Mouse (Mus musculus) kidney, adult 2 months (tissue): ENCODE measurements around the gene Map4k4. TPM values are rescaled to one million over a fixed set of nuclear protein-coding genes. Genes with fewer than 3 reads are reported as not detected.

Experiments
- DNase-seq: peaks from one replicate; pipeline ENCODE4 v3.0.0; 2021
- H3K27ac ChIP-seq: fragments of 200-500 bp; 2 replicates; pipeline ENCODE4 v1.5.1; 2012; ENCODE audit warnings: low read depth, low read length, control low read depth, inconsistent platforms; ENCODE audit not compliant: insufficient read depth
- H3K27me3 ChIP-seq: fragments of 200-500 bp; replicated peaks from 2 replicates; pipeline ENCODE4 v1.6.1; 2012; ENCODE audit warnings: mild to moderate bottlenecking, moderate library complexity, low read length, inconsistent platforms; ENCODE audit not compliant: control insufficient read depth, insufficient read depth
- H3K36me3 ChIP-seq: fragments of 200-500 bp; 2 replicates; pipeline ENCODE4 v1.6.1; 2012; ENCODE audit warnings: mild to moderate bottlenecking, moderate library complexity, low read length, inconsistent platforms; ENCODE audit not compliant: control insufficient read depth, insufficient read depth
- H3K4me1 ChIP-seq: fragments of 200-500 bp; 2 replicates; pipeline ENCODE4 v1.6.1; 2011; ENCODE audit warnings: low read length; ENCODE audit not compliant: control insufficient read depth, insufficient read depth
- H3K4me3 ChIP-seq: fragments of 200-500 bp; 2 replicates; pipeline ENCODE4 v1.5.1; 2011; ENCODE audit warnings: mild to moderate bottlenecking, low read depth, low read length, control low read depth; ENCODE audit not compliant: insufficient read depth
- CTCF ChIP-seq: fragments of 200-500 bp; conservative IDR thresholded peaks from 2 replicates; pipeline ENCODE4 v1.5.1; 2011; ENCODE audit warnings: low read depth, mild to moderate bottlenecking, control low read depth, low read length, moderate library complexity, mixed read lengths; ENCODE audit not compliant: insufficient read depth, insufficient read length
- POLR2A ChIP-seq: fragments of 200-500 bp; IDR thresholded peaks from one replicate; pipeline ENCODE4 v1.6.1; 2011; ENCODE audit warnings: low read depth, low read length, control low read depth
- WGBS: fragments of 180-500 bp; shearing (Covaris S2); methylation state at CpG from one replicate; pipeline ENCODE4 v1.1.7; 2018; 5-methylcytosine and 5-hydroxymethylcytosine counted together
- polyA plus RNA-seq: library from polyadenylated mRNA; depleted of rRNA; stranded (reverse); fragments of >200 nt; gene quantifications from 2 replicates; pipeline ENCODE4 v1.2.3, GENCODE M21; 2012; rRNA removed

Map4k4 gene
- polyA plus RNA-seq = 28.3 and 29.2 TPM in 2 replicates

DNA sequence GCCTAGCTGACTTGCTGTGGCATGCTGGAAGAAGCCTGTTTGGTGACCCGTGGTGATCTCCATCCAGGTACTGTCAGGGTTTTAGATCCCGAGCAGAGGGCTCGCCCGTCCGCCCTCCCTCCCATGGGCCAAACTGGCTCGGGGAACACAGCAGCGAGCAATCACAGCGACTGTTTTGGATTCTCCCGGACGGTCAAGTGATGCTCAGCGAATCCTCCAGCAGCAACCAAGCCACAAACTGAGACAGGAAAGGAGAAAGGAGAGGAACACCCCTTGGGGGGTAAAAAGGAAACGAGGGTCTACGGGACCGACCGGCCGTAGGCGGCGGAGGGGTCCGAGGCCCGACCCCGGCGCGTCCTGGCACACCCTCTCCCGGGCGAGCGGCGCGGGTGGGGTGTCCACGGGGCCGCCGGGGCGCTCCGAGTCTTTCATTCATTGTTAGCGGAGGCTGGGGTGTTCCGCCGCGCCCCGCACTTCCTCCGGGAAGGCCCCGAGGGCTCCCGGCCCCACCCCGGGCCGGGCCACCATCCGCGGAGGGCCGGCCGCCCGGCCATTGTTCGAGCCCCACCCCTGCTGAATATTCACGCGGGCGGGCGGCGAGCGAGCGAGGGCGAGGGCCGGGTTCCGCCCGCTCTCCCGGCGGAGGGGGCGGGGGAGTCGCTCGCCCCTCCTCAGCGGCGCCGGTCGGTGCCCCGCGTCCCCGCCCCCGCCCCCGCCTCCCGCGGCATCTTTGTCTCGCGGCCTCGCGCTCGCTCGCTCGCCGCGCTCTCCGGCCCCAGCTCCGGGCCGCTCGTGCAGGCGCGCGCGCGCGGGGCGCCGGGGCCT is at the start of gene Map4k4:
Gene Map4k4 (plus strand): TSS at position 733 of the 825 bp plus-strand sequence.
- WGBS = 4% methylated on average over 94 of the region's 97 CpGs
- Histone ChIP-seq H3K36me3 (no peaks in the 10 kb centered on the region), H3K27ac (peak within 1 kb of the TSS; percentile 71), H3K4me1 (no peaks in the 10 kb centered on the region), H3K4me3 (peak within 1 kb of the TSS; percentile 68), H3K27me3 (no peaks in the 10 kb centered on the region)
- DNase-seq = peak; percentile 91
- TF ChIP-seq CTCF (no peak), POLR2A (no peak)

DNA sequence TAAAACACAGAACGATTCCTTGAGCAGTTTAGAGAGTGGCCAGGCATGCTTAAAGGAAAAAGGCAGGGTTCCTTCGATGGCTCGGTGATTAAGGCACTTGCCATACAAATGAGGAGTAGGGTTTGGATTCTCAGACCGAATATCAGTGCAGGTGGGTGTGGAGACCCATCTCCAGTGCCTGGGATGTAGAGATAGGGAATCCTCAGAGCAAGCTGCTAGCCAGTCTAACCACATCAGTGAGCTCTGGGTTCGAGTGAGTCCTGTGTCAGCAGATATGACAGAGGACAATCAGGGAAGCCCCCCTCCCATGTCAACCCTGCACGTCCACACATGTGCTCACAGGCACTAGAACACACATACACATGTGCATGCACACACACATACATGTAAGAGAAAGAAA is 44.8 kb upstream of the Map4k4 start:
- Histone ChIP-seq H3K36me3 (no peaks in the 10 kb centered on the region), H3K4me1 (no peaks in the 10 kb centered on the region), H3K27ac (no peak overlapping the region), H3K27me3 (no peaks in the 10 kb centered on the region), H3K4me3 (no peak overlapping the region)
- DNase-seq = no peak
- WGBS = 87% methylated on average over 6 of the region's 6 CpGs
- no peak for TF ChIP-seq CTCF

DNA sequence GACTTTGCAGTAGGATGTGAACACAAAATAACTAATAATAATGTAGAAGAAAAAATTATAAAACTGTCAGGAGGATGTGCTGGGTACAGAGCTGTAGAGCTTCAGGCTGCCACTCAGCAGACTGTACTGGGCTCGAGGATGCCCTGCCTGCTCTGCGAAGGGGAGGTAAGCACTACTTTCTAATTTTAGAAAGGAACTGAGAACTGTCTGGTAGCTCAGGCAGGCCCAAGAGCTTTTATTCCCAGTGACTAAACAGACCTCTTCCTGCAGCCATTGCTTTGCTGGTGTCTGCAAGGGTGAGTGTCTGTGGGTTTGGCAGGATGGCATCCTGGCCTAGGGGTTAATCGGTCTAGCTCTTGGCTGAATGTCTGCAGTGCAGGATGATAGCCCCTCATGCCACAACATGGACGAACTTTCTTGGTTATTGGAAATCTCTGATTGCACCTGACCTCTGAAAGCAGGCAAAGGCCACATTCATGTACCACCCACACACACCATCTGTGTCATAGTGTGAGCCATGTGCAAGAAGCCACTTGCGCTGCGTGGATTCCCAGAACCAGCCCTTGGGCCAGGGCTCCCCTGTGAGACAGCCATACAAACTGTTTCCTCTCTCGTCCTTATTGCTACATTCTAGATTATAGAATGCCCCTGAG is 43.8 kb upstream of the Map4k4 start:
- no peak for TF ChIP-seq CTCF
- TF ChIP-seq POLR2A = no peak
- Histone ChIP-seq H3K4me1 (no peaks in the 10 kb centered on the region), H3K27ac (no peak overlapping the region), H3K36me3 (no peaks in the 10 kb centered on the region), H3K27me3 (no peaks in the 10 kb centered on the region), H3K4me3 (no peak overlapping the region)
- no peak for DNase-seq
- 84% methylated on average over 7 of the region's 7 CpGs for WGBS

DNA sequence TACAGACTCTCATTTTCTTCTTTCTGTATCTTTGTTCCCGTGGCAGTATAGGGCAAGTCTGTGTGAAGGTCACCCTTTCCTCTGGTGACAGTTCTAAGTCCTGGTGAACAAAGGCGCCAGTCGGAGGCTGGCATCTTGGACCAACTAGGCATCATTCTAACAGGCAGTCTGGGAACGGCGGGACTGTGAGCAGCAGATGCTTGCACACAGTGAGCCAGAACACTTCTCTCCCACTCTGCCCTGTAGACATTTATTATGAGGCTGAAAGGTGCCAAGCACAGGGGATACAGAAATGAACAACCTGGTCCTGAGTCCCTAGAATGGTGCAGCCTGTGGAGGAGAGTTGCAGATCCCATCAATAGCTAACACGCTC is 43.3 kb upstream of the Map4k4 start:
- H3K4me3 ChIP-seq = no peak overlapping the region
- no peaks in the 10 kb centered on the region for H3K36me3 ChIP-seq
- H3K27me3 ChIP-seq = no peaks in the 10 kb centered on the region
- 88% methylated on average over 6 of the region's 6 CpGs for whole genome bisulfite sequencing
- TF ChIP-seq POLR2A = no peak
- no peak for TF ChIP-seq CTCF
- no peak for DNase-seq
- H3K27ac ChIP-seq = no peak overlapping the region
- no peaks in the 10 kb centered on the region for H3K4me1 ChIP-seq

DNA sequence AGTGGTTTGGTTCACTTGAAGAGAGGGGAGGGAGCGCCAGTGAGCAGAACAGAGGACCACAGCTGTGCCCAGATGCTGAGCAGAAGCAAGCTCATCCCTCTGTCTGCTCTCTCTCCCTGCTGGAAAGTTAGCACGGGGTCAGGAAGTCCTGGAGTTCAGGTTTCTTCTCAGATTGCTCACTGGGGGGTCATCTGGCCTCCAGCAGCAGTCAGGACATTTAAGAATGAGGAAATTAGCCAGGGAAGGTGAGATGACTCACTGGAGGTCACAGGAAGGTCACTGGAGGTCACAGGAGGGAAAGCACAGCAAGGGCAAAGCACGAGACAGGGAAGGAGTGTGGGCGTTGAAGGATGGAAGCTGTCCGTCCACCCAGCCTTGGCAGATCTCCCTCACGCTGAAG is 41.5 kb upstream of the Map4k4 start:
- TF ChIP-seq POLR2A = no peak
- TF ChIP-seq CTCF = no peak
- peak; percentile 5 for DNase-seq
- 42% methylated on average over 6 of the region's 6 CpGs for WGBS

DNA sequence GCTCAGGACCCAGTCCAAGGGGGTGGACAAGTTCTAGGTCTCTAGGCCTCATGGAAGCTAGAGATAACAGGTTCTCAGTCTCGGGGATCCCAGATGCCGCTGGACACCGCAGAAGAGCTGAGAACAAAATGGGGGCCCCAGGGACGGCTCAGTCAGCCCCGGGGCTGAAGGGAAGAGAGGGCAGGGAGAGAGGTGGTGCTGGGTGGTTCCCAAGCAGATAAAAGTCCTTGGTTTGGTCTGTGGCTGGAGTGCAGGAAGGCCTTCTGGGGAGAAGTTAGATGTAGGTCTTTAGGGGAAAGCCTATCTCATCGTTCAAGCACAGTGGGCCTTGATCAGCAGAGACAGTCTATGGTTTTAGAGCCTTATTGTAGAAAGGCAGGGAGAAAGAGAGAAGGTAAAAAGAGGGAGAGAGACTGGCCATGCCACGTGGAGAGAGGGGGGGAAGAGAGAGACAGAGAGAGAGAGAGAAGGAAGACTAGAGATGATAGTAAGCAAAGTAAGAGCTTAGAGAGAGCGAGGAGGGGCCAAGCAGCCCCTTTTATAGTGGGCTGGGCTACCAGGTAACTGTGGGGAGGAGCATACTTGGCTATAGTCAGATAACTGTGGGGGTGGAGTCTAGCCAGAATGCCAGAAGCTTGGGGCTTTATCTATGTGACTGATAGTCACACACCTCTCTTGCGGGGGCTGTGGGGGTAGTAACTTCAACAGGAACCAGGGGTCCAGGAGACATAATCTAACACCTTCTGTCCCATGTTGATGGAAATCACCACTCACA is 34.2 kb upstream of the Map4k4 start:
- no peaks in the 10 kb centered on the region for H3K36me3 ChIP-seq
- TF ChIP-seq POLR2A = no peak
- no peak for TF ChIP-seq CTCF
- H3K27me3 ChIP-seq = no peaks in the 10 kb centered on the region
- DNase-seq = no peak
- H3K4me1 ChIP-seq = no peaks in the 10 kb centered on the region
- no peak overlapping the region for H3K27ac ChIP-seq
- H3K4me3 ChIP-seq = no peak overlapping the region
- 90% methylated on average over 9 of the region's 9 CpGs for WGBS

More for the DNA sequence above, 41.5 kb upstream of the Map4k4 start:
- H3K4me3 ChIP-seq = no peak overlapping the region
- no peaks in the 10 kb centered on the region for H3K27me3 ChIP-seq
- no peaks in the 10 kb centered on the region for H3K4me1 ChIP-seq
- no peak overlapping the region for H3K27ac ChIP-seq
- no peaks in the 10 kb centered on the region for H3K36me3 ChIP-seq

DNA sequence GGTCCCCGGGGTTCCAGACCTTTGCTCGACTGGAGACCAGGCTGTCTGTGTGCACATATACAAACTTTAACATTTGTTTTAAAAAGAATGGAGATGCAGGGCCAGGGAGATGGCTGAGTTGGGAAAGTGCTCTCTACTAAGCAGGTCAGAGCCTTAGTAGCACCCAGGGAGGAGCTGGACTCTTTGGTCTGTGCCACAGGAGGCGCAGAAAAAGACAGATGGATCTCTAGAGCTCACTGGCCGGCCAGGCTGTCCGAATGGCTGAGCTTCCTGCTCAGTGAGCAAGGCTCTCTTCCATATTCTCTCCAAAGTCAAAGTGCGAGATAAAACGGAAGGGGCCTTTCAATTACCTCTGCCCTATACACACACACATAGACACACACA is 33.6 kb upstream of the Map4k4 start:
- Histone ChIP-seq H3K27me3 (no peaks in the 10 kb centered on the region), H3K36me3 (no peaks in the 10 kb centered on the region), H3K27ac (no peak overlapping the region), H3K4me1 (no peaks in the 10 kb centered on the region), H3K4me3 (no peak overlapping the region)
- no peak for DNase-seq
- 85% methylated on average over 7 of the region's 7 CpGs for WGBS
- TF ChIP-seq POLR2A (no peak), CTCF (no peak)
